Mouse (Mus musculus): Measurements from ENCODE around the gene Marveld3. TPM values are rescaled to one million over a fixed set of nuclear protein-coding genes. Genes with fewer than 3 reads are reported as not detected.

Gene Marveld3
- polyA plus RNA-seq, 1 experiment from 2014 or later = 1.3 TPM

Other genes with a start within 250 kb of the Marveld3 start
- gene Atxn1l, start 224.5 kb downstream of the Marveld3 start, polyA plus RNA-seq (2015; fragmentation: Nextera tagmentation; extraction: Ambion mirVana) = 3.3 and 3.7 TPM in 2 replicates
- 44.7 and 45.8 TPM in 2 replicates for gene Ap1g1, start 183.6 kb downstream of the Marveld3 start, polyA plus RNA-seq (2015; fragmentation: Nextera tagmentation; extraction: Ambion mirVana)
- gene Phlpp2, start 93.7 kb downstream of the Marveld3 start, polyA plus RNA-seq (2015; fragmentation: Nextera tagmentation; extraction: Ambion mirVana) = 3.6 and 4.6 TPM in 2 replicates
- gene Tat, start 28.2 kb upstream of the Marveld3 start, polyA plus RNA-seq (2015; fragmentation: Nextera tagmentation; extraction: Ambion mirVana) = not detected in 2 replicates
- not detected in 2 replicates for gene Chst4, start 77.5 kb upstream of the Marveld3 start, polyA plus RNA-seq (2015; fragmentation: Nextera tagmentation; extraction: Ambion mirVana)
- gene Zfp612, start 117.5 kb upstream of the Marveld3 start, polyA plus RNA-seq (2015; fragmentation: Nextera tagmentation; extraction: Ambion mirVana) = 20.6 and 22.5 TPM in 2 replicates
- not detected in 2 replicates for gene Gm21964, start 139.0 kb upstream of the Marveld3 start, polyA plus RNA-seq (2015; fragmentation: Nextera tagmentation; extraction: Ambion mirVana)
- gene Gm17720, start 140.6 kb upstream of the Marveld3 start, polyA plus RNA-seq (2015; fragmentation: Nextera tagmentation; extraction: Ambion mirVana) = not detected in 2 replicates
- 48.2 and 55.0 TPM in 2 replicates for gene Calb2, start 206.0 kb upstream of the Marveld3 start, polyA plus RNA-seq (2015; fragmentation: Nextera tagmentation; extraction: Ambion mirVana)